Mouse (Mus musculus): ENCODE data around the gene Cd9. TPM values are rescaled to one million over a fixed set of nuclear protein-coding genes. Genes with fewer than 3 reads are reported as not detected.

The Cd9 gene
- total RNA-seq (2023), result 100 to 1,000 TPM; 257 to 264 TPM

GRCm38 (mm10) chr6:125494092-125494871 is at the start of gene Cd9:
Cd9 (minus strand) TSS chr6:125494791.

Other genes with a start within 250 kb of the Cd9 start
- not detected for gene Tuba3a, start 208.7 kb downstream of the Cd9 start, total RNA-seq (2023)
- gene Ltbr, start 180.9 kb downstream of the Cd9 start, total RNA-seq (2023), result 10 to 100 TPM; 47.4 to 56.8 TPM
- 10 to 100 TPM; 13.9 to 14.0 TPM for gene Scnn1a, start 174.1 kb downstream of the Cd9 start, total RNA-seq (2023)
- 100 to 1,000 TPM; 295 to 318 TPM for gene Tnfrsf1a, start 145.4 kb downstream of the Cd9 start, total RNA-seq (2023)
- not detected for gene Plekhg6, start 114.0 kb downstream of the Cd9 start, total RNA-seq (2023)
- gene Vwf, start 52.0 kb upstream of the Cd9 start, total RNA-seq (2023), result 1 to 10 TPM; 4.4 to 4.8 TPM
- not detected for gene Ano2, start 195.6 kb upstream of the Cd9 start, total RNA-seq (2023)